Mouse (Mus musculus): ENCODE results near the gene Arhgap21. TPM values are rescaled to one million over a fixed set of nuclear protein-coding genes. Genes with fewer than 3 reads are reported as not detected.

Arhgap21 gene
- polyA plus RNA-seq, 1 experiment from 2014 or later: 54.4 TPM

Other genes starting within 250 kb of the Arhgap21 start
- gene Enkur, start 236.5 kb upstream of the Arhgap21 start, polyA plus RNA-seq (2015; fragmentation: Nextera tagmentation; extraction: Ambion mirVana): 2.6 and 3.9 TPM in 2 replicates
- 22.2 and 24.1 TPM in 2 replicates for gene Thnsl1, start 236.8 kb upstream of the Arhgap21 start, polyA plus RNA-seq (2015; fragmentation: Nextera tagmentation; extraction: Ambion mirVana)

Measured in midbrain, embryonic 13.5 days (tissue).